Mouse (Mus musculus) myocyte (in vitro differentiated cells): ENCODE results near the gene Lrriq4.

ENCODE experiments used
- CEBPB ChIP-seq: IDR thresholded peaks from 2 replicates; pipeline ENCODE4 v1.6.1; 2011; ENCODE audit warnings: mild to moderate bottlenecking, moderate library complexity; ENCODE audit not compliant: poor library complexity, insufficient read depth, severe bottlenecking
- E2F4 ChIP-seq: IDR thresholded peaks from one replicate; pipeline ENCODE4 v1.6.1; 2011; ENCODE audit warnings: mild to moderate bottlenecking, control low read depth, moderate library complexity; ENCODE audit not compliant: insufficient read depth
- MAX ChIP-seq: IDR thresholded peaks from one replicate; pipeline ENCODE4 v1.6.1; 2011; ENCODE audit warnings: low read depth, mild to moderate bottlenecking, control low read depth
- MYOG ChIP-seq, 3 experiments: IDR thresholded peaks; one replicate each; pipeline ENCODE4 v1.6.1; 2011; ENCODE audit warnings: control low read depth in 2 of 3, low read depth in 2 of 3, mild to moderate bottlenecking in 2 of 3; ENCODE audit not compliant: insufficient read length in 2 of 3, control insufficient read depth in 1 of 3, insufficient read depth in 1 of 3
- POLR2A ChIP-seq: IDR thresholded peaks from one replicate; pipeline ENCODE4 v1.6.1; 2011; ENCODE audit warnings: low read depth, mild to moderate bottlenecking, control low read depth, moderate library complexity; ENCODE audit not compliant: insufficient read length
- POLR2AphosphoS2 ChIP-seq: IDR thresholded peaks from one replicate; pipeline ENCODE4 v1.6.1; 2011; ENCODE audit warnings: low read depth, control low read depth; ENCODE audit not compliant: insufficient read length
- USF1 ChIP-seq: IDR thresholded peaks from one replicate; pipeline ENCODE4 v1.6.1; 2011; ENCODE audit warnings: low read depth, mild to moderate bottlenecking, control low read depth, moderate library complexity

DNA sequence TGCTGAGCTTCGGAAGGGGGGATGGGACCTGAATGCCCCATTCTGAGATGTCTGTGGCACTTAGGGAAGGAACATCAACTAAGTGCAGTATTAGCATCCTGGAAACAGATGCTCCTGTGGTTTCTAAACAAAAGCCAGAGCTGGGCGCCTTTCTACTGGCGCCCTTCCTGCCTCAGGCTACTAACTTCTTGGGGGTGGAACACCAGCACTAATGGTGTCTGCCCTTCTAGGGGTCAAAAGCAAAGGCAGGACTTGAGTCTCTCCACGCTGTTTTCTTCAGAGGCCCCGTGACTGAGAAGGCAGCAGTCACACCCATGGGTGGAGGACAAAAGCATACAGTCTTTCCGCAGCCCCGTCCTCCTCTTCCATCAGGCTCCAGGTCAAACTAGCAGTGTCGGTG, 2.5 kb downstream of the Lrriq4 start:
- TF ChIP-seq POLR2A (no peak), USF1 (no peak), MAX (no peak), POLR2AphosphoS2 (no peak), E2F4 (no peak), MYOG (IDR thresholded peaks at IDR 0.05; ENCODE audit: control insufficient read depth in 1 of 3, insufficient read depth in 1 of 3, insufficient read length in 2 of 3, low read depth in 2 of 3) (no peak), CEBPB (no peak)
